Mouse (Mus musculus) heart, postnatal 36 days (tissue): ENCODE data around the gene Khdrbs1. TPM values are rescaled to one million over a fixed set of nuclear protein-coding genes. Genes with fewer than 3 reads are reported as not detected.
A peak's percentile ranks its signal among the peaks of the same experiment; 100 is the strongest.
"Not testable (repeated sequence)": the region's sequence is repeated elsewhere in the genome, so short reads cannot be mapped to it uniquely, and the experiment has no call there.

Source experiments
- DNase-seq, 2 experiments: peaks; one replicate each; pipeline ENCODE4 v3.0.0; 2021 to 2022
- intact Hi-C: fragments of 180-260 bp; cut with DNase I; formaldehyde crosslinking; loops from one replicate; pipeline ENCODE4 v1.15.1; 2025
- total RNA-seq, 2 experiments: library from RNA; stranded (reverse); gene quantifications; 2 replicates each; pipeline ENCODE4 v1.2.3; 2021

The Khdrbs1 gene
- total RNA-seq, 2 experiments from 2014 or later, result 35.4 to 44.2 TPM

- intact Hi-C loops, result no loop called here
- DNase-seq, result no peak
These were observed 4.5 kb upstream of the Khdrbs1 start for GRCm38 (mm10) chr4:129746591-129746990.

DNA sequence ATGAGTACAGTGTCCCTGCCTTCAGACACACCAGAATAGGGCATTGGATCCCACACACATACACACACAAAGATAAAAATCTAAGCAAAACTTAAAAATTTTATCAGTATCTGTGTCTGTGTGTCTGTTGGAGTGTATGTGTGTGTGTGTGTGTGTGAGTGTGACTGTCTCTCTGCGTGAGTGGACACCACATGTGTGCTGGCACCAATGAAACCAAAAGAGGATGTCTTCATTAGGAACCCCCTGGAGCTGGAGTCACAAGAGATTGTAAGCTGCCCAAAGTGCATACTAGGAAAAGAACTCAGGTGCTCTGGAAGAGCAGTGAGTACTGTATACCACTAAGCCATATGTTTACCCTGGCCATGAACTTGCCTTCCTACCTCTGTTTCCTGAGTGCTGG is 4.0 kb upstream of the Khdrbs1 start:
- intact Hi-C loops, result no loop called here
- DNase-seq, result no peak

DNA sequence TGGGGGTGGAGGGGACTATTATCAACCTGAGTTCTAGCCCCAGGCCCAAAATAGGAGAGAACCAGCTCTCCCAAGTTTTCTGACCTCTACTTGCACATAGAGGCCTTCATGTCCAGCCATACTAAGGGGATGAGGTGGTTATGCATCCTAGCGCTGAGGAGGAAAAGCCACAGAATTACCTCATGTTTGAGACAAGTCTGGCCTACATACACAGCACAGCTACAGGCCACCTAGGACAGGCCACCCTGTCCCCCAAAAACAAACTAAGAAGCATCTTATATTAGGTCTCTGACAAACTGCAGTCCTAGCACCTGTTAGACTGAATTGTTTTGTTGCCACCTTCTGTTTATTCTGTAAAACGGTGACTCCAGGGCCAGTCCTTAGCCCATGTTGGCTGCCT is 1.4 kb upstream of the Khdrbs1 start:
- no peak for DNase-seq
- intact Hi-C loops, result loop anchor here (5.0 kb wide), 2 partner anchors 41 to 74 kb away; no protein-coding TSS in a partner anchor

DNA sequence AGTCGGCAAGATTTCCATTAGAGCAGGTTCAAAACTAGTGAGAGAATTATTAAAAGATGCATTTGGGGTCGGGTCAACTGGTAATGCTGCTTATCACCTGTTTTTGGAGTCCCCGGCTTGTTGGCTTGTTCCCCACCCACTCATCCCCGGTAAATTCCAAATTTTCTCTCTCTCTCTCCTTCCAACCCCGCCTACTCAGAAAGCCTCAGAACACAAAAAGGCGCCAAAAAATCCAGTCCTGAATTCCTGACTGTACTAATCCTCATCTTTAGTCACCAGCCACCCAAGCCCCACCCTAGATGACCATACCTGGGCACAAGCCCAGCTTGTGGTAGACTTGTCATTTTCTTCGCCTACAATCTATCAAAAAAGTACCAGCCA is 897 bp upstream of the Khdrbs1 start:
- peak in 1 of 2 experiments; percentile 15 for DNase-seq
- intact Hi-C loops, result loop anchor here (5.0 kb wide), 2 partner anchors 41 to 74 kb away; no protein-coding TSS in a partner anchor

DNA sequence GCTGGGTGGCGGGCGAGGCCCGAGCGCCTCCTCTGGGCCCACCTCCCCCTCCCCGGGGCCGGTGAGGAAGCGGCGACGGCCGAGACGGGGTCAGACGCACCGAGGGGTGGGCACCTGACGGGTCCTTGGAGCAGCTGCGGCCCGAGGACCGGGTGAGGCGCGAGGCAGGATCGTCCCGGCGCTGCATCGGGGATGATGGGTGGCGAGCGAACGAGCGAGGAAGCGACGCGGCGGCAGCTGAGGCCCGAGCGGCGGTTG is 200 bp downstream of the Khdrbs1 start:
- intact Hi-C loops, result loop anchor here (5.0 kb wide), 2 partner anchors 40 to 75 kb away; no protein-coding TSS in a partner anchor
- no peak for DNase-seq

GRCm38 (mm10) chr4:129741251-129741973 is 691 bp downstream of the Khdrbs1 start:
- intact Hi-C loops, result loop anchor here (5.0 kb wide), 2 partner anchors 39 to 76 kb away; no protein-coding TSS in a partner anchor

GRCm38 (mm10) chr4:129739111-129739645 is 2.9 kb downstream of the Khdrbs1 start:
- intact Hi-C loops, result no loop called here
- no peak for DNase-seq

More at GRCm38 (mm10) chr4:129741251-129741973, 691 bp downstream of the Khdrbs1 start:
- DNase-seq, result peak; percentile 43 to 54

- intact Hi-C loops, result no loop called here
- DNase-seq, result no peak
These were observed 5.9 kb downstream of the Khdrbs1 start for GRCm38 (mm10) chr4:129736173-129736572.

- intact Hi-C loops, DNase-seq: not testable (repeated sequence)
These were observed 6.6 kb downstream of the Khdrbs1 start for GRCm38 (mm10) chr4:129735485-129735884.

- DNase-seq, result no peak
- intact Hi-C loops, result no loop called here
These were observed 10.7 kb downstream of the Khdrbs1 start for GRCm38 (mm10) chr4:129731423-129731822.

- no peak for DNase-seq
- intact Hi-C loops, result no loop called here
These were observed 25.8 kb downstream of the Khdrbs1 start for GRCm38 (mm10) chr4:129716310-129716709.

GRCm38 (mm10) chr4:129709486-129710129 is 32.5 kb downstream of the Khdrbs1 start:
- DNase-seq, result no peak
- intact Hi-C loops, result no loop called here

DNA sequence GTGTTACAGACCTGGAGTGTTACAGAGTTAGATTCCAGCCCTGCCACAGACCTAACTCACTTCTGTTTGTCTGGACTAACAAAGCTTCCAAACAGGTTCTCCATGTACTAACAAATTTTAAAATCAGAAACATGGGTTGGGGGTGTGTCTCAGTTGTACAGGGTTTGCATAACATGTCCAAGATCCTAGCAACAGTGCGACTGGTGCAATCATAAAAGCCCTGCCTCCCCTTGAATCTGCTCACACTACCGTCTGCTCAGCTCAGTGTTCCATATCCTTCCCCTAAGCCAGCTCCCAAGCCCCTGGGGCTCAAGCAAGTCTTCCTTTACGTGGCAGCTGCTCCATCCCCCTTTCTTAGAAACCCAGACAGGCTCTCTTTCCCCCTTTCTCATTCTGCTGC is 35.4 kb downstream of the Khdrbs1 start:
- intact Hi-C loops, result no loop called here
- DNase-seq, result no peak

- intact Hi-C loops, result loop anchor here (5.0 kb wide), 2 partner anchors 40 to 280 kb away; partner anchors contain the start of genes Adgrb2 and Khdrbs1
- peak; percentile 53 to 58 for DNase-seq
These were observed 39.6 kb downstream of the Khdrbs1 start for GRCm38 (mm10) chr4:129702454-129702853.

DNA sequence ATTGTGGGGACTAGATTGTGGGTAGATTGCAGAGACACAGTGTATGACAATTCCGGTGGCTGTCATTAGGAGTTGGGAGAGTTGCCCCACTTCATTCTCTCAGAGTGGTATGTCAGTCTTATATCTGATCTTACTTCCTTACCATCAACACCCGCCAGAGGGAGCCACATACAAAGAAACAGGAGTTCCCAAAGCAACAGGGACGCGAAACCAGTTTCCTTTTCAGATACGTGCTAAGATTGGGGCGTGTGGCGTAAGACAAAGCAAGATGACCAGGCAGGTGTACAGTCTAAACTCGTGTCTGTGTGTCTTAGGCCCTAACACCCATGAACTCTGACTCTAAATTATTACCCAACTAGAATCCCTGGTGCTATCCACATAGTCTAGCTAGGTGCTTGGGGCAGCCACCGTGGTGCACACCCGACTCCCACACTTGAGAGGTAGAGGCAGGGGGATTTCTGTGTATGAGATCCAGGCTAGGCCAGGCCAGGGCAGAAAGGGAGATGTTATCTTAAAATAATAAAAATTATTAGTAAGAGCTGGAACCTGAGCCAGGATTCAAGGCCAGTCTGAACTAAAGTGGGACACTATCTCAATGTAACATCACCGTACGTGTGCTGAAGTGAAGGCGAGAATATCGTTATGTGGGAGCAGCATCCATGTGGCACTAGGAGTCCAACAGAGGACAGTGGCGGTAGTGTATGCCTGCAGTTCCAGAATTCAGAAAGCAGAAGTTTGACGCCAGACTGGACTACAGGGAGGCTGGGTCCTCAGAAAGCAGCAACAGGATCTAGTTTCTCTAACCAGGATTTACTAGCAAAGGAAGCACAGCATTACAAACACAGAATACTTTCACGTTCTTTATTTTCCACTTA is 40.4 kb downstream of the Khdrbs1 start:
- DNase-seq, result peak; percentile 85 to 87
- intact Hi-C loops, result loop anchor here (1.0 to 5.0 kb wide), 5 partner anchors 41 to 385 kb away; partner anchors contain the start of genes Adgrb2 and Khdrbs1

- intact Hi-C loops, result loop anchor here (1.0 to 5.0 kb wide), 5 partner anchors 42 to 386 kb away; partner anchors contain the start of genes Adgrb2 and Khdrbs1
- not testable (repeated sequence) for DNase-seq
These were observed 41.4 kb downstream of the Khdrbs1 start for GRCm38 (mm10) chr4:129700661-129701060.

DNA sequence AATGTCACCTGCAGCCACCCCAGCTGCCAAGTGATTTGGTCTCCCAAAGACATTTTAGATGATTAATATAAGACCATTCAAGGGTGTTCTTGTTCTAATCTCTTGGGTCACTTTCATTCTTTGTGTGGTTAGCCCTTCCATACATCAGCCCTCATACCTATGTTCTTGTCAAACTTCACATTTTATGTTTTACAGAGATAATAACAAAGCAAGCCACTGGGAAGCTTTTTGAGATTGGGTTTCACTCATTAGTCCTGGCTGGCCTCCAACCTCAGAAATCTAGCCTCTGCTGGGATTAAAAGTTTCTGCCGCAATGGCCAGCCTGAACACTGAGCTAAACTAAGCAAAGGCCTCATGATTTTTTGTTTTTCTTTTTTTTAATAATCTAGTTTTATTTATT is 41.9 kb downstream of the Khdrbs1 start:
- intact Hi-C loops, result loop anchor here (2.0 to 5.0 kb wide), 4 partner anchors 42 to 387 kb away; partner anchors contain the start of genes Adgrb2 and Khdrbs1

DNA sequence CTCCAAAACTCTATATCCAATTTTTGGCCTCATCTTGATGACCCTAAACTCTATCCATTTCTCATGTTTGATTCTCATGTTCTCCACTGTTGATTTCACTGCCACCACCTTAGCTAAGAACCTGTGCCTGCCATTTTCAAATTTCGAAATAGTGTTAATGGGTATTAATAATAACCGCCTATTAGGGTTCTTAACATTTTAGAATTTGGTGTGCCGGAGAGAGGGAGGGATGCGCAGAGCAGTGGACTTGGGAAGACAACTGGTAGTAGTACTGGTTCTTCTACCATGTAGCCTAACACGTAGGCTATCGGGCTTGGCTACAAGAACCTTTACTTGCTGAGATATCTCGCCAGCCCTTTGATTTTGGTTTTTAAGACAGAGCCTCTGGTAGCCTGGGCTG is 44.9 kb downstream of the Khdrbs1 start:
- no peak for DNase-seq
- intact Hi-C loops, result no loop called here

More for the DNA sequence above, 41.9 kb downstream of the Khdrbs1 start:
- DNase-seq, result no peak

DNA sequence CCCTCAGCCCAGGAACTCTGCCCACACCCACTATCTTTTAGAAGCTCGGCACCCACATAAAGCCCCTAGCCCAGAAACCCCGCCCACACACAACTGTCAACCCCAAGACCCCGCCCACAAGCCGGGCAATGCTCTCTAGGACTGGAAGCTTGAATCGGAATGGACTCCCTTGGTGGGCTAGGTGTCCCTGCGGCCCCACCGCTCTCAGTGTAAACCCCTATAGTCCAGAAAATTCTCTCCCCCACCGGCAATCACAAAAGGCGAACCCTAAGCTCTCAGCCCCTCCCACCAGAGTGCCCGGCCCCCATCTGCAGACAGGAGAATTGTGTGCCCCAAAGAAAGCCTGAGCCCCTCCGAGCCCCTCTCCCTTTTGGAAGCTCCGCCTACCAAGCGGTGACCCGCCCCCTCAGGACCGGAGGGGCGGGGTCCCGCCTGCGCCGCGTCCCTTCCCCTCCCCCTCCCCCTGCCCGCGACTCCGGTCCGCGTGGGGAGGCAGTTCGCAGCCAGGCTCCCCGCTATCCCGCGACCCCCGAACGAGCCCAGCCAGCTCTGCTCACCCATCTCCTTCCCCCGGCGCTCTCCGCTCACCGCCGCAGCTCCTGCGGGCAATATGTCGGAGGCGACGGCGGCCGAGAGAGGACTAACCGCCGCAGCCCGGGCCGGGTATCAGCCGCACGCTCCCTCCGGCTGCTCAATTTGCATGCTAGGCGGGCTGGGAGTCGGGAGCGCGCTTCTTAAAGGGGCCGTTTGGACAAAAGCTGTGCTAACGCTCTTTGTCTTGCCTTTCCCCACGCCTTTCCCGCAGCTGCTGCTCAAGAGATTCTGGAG is 45.7 kb downstream of the Khdrbs1 start, which contains the start of gene Tmem39b:
Tmem39b (minus strand) TSS at position 681 of the 828 bp plus-strand sequence.
- peak; percentile 89 to 92 for DNase-seq
- intact Hi-C loops, result loop anchor here (1.0 kb wide), 1 partner anchor 24 kb away; the partner anchor contains the start of gene Kpna6
